Mouse (Mus musculus): ENCODE data around the gene Npcd. TPM values are rescaled to one million over a fixed set of nuclear protein-coding genes. Genes with fewer than 3 reads are reported as not detected.
"Not testable (repeated sequence)": the region's sequence is repeated elsewhere in the genome, so short reads cannot be mapped to it uniquely, and the experiment has no call there.

Gene Npcd
- total RNA-seq, 2 experiments from 2014 or later = 1.3 to 1.5 TPM

DNA sequence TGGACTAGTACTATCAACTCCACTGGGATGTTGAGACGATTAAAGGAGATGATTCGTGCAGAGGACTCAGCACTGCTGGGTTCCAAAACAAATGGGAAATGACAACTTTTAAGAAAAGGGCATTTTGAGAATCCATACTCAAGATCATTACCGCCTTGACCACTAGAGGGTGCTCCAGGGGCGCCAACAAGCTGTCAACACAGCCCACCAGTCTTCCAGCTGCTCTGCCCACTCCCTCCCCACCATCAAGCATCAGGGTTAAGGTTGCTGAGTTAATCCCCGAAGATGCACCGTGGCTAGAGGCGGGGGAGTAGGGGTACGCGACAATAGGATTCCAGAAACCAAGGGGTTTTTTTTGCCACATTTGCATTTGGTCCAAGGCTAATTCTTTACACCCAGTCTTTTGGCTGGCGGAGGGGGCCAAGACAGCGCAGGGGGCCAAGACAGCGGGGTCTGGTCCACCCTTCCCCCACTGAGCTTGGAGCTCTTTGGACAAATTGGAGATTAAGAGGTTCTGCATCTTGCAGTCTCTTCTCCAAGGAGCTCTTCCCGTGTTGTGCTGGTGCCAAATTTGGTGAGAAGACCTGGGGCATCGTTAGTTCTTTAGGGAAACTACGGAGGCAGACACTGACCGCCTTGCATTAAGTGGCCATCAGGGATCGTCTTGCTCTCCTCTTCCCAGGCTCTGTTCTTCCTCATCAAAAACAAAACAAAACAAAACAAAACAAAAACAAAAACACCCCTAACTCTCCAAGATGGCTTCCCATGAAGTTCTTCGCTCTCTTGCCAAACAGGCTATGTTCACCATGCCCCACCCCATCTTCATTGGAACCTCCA, 1.8 kb downstream of the Npcd start:
- peak; percentile 66 to 84 for DNase-seq (ENCODE audit: low spot score in 2 of 2)

DNA sequence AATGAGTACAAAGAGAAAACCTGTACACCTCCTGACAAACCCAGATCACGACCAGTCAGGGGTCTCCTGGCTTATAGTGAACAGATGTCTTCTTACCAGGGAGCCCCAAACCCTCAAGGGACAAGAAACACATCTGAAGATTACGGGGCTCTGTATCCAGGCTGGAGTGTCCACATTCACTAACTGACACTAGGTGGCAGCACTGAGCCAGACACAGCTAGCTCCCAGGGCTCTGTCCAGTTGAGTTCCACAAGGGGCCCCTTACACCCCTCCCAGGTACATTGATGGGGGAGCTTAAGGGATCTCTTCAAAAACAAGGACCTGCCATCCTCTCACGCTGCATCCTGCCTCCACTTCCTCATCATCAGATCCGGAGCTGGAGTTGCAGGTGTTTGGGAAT, 3.6 kb downstream of the Npcd start:
- peak; percentile 64 to 75 for DNase-seq (ENCODE audit: low spot score in 2 of 2)

GRCm38 (mm10) chr15:79829431-79829830, 4.6 kb downstream of the Npcd start:
- no peak for DNase-seq (ENCODE audit: low spot score in 2 of 2)

GRCm38 (mm10) chr15:79828366-79829035, 5.5 kb downstream of the Npcd start:
- DNase-seq (ENCODE audit: low spot score in 2 of 2) = peak in 1 of 2 experiments; percentile 34

- peak in 1 of 2 experiments; percentile 23 for DNase-seq (ENCODE audit: low spot score in 2 of 2)
Measured at GRCm38 (mm10) chr15:79827778-79828210, 6.2 kb downstream of the Npcd start.

DNA sequence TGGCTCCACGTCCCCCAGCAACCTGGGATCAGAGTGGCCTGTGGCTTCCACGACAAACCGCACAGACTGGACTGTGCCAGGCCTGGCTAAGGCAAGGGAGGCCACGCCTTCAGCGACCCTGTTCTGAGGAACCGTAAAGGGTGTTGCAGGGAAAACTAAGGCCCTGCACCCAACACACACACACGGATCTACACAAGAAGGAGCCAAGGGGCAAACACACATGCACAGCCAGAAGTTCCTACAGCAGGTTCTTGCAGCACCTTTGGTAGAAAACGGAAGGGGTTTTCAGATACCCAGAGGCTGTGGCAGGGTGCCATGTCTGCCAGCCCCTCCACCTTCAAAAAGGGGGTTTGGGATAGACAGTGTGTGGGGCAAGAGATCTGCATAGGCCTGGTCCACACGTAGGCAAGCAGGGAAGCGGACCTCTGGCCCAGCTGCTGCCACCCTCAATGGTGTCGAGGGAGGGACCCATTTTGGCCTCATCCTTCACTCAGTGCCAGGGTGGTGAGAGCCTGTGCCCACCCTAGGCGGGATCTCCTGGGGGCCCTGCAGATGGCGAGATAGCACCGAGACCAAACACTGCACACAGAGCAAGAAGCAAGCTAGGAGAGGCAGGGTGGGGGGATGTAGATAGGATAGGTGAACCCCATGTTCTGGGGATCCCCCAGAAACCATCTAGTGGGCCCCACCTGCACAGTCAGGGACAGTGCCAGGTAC, 6.8 kb downstream of the Npcd start:
- no peak for DNase-seq (ENCODE audit: low spot score in 2 of 2)

DNA sequence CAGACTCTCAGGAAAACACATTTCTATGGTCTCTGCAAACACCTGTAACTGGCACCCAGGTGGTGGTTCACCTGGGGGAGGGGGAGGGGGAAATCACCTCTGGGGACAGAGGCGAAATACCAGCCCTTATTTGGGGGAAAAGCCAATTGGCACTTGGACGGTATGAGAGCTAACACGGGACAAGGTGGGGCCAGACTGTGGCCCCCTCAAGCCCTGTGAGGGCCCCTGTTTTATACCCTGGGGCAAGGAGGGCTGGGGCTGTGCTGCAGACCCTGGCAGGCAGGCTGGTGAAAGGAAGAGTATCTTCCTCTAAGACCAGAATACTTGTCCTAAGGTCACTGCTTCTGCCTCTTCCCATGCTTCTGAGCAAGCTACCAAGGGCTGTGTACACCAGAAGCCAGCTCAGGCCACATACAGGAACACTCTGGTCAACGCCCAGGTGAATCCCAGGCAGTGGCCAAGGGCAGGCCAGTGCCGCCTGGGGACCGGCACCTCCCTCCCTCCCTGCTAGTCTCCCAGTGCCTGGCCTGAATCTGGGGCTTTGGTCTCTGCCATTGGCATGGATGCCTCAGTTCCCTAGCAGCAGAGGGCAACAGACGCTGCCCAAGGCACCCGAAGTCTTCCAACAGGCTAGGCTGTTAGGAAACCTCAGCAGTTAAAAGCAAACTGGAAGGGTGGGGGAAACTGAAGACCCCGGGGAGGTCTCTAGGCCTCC, 7.7 kb downstream of the Npcd start:
- no peak for DNase-seq (ENCODE audit: low spot score in 2 of 2)

GRCm38 (mm10) chr15:79825146-79825825, 8.8 kb downstream of the Npcd start:
- no peak for DNase-seq (ENCODE audit: low spot score in 2 of 2)

DNA sequence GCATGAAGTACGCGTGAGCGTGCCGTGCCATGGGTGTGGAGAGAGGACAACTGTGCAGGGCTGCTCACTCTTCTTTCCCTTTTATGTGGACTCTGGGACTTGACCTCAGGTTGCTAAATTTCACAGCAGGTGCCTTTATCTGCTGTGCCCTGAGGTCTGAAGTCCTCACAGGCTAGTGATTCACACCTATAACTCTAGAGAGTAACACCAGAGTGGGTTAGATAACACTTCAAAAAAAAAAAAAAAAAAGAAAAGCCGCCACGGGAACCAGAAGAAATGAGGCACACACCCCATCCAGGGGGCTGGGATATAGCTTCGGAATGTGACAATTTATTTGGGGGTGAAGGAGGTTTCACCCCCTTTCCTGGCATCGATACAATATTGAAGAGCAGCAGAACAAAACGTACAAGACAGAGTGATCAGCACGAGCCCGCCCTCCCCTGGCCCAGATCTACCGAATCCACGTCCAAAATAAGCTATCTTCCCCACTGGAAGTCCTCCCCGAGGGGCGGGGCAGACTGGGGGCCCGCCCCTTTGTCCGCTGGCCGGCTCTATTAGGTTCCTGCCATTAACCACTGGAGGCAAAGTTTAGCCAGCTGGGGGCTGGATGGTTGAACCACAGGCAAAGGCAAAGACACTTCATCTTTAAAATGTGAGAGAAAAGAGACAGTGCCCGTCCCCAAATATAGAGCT, 10.3 kb downstream of the Npcd start:
- peak; percentile 59 to 68 for DNase-seq (ENCODE audit: low spot score in 2 of 2)

- peak in 1 of 2 experiments; percentile 25 for DNase-seq (ENCODE audit: low spot score in 2 of 2)
Measured at GRCm38 (mm10) chr15:79822265-79823199, 11.5 kb downstream of the Npcd start.

DNA sequence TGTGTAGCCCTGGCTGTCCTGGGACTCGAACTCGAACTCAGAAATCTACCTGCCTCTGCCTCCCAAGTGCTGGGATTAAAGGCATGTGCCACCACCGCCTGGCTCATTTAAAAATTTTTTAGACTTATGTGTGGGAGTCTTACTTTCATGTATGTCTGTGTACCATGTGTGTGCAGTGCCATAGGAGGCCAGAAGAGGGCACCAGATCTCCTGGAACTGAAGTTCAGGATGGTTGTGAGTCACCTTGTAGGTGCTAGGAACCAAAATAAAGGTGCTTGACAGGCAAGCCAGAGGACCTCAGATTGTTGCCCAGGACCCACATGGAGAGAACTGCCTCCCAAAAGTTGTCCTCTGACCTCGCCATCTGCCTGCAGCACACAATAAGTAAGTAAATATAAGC, 15.7 kb downstream of the Npcd start:
- DNase-seq (ENCODE audit: low spot score in 2 of 2) = no peak

- DNase-seq (ENCODE audit: low spot score in 2 of 2) = no peak
Measured at GRCm38 (mm10) chr15:79813666-79814258, 20.3 kb downstream of the Npcd start.

DNA sequence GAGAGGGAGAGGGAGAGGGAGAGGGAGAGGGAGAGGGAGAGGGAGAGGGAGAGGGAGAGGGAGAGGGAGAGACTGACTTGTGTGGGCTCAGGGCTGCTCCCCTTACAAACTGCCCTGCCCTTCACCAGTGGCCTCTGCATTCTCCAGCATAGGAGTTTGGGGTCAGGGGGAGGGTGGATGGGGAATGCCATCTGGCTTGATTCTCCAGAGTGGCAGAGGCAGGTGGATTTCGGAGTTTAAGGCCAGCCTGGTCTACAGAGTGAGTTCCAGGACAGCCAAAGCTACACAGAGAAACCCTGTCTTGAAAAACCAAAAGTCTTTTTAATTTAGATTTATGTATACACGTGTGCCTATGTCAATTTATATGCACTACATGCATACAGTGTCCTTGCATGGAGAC, 21.2 kb downstream of the Npcd start:
- not testable (repeated sequence) for DNase-seq (ENCODE audit: low spot score in 2 of 2)

DNA sequence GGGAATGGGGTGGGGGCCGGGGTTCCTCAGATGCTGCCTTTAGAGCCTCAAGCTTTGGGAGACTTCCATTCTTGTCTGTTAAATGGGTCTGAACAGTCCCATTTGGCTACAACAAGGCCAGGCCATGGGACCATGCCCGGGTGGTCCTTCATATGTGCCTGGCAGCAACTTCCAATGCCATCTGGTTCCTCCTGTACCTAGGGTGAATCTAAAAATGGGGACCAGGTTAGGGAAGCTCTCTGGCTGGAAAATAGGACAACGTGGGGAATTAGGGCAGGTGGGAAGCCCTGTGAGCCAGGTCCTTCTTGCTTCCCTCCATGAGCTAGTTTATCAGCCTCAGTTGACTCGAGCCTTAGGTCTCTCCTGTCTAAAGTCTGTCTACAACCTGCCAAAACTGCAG, 23.0 kb downstream of the Npcd start:
- no peak for DNase-seq (ENCODE audit: low spot score in 2 of 2)

- DNase-seq (ENCODE audit: low spot score in 2 of 2) = no peak
Measured at GRCm38 (mm10) chr15:79810061-79810460, 24.0 kb downstream of the Npcd start.

- DNase-seq (ENCODE audit: low spot score in 2 of 2) = no peak
Measured at GRCm38 (mm10) chr15:79808658-79809057, 25.4 kb downstream of the Npcd start.

GRCm38 (mm10) chr15:79808114-79808513, 25.9 kb downstream of the Npcd start:
- peak in 1 of 2 experiments; percentile 42 for DNase-seq (ENCODE audit: low spot score in 2 of 2)

DNA sequence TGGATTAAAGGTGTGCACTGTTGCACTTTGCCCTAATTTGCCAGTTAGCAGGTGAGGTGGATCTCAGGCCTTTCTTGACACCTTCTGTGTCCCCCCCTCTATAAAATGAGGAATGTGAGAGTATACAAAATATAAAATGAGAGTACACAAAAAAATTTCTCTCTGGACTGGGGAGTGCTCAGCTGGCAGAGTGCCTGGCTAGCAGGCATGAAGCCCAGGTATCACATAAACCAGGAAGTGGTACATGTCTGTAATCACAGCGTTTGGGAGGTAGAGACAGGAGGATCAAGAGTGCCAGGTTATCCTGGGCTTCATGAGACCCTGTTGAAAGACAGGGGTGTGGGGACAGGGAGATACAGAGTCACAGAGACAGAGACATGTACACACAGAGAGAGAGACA, 27.0 kb downstream of the Npcd start:
- no peak for DNase-seq (ENCODE audit: low spot score in 2 of 2)
